Comparison of ENCODE assay signal across 16 mouse cellular contexts in genomic region chr11:107437723-107438122, GRCm38 (mm10). TPM values are rescaled to one million over a fixed set of nuclear protein-coding genes. Genes with fewer than 3 reads are reported as not detected.
DNase-seq lines count a peak whose midpoint lies in the region; ATAC-seq and TF ChIP-seq lines count a peak whose summit lies in the region.
"Had no signal": no experiment of that assay in that cellular context is flagged by ENCODE, and none has a peak within 500 bp of the region (broad histone marks: within the 10 kb centered on the region; RNA-seq: fewer than 3 reads in every experiment).

No protein-coding gene starts in this region.

- TF ChIP-seq CTCF in heart, postnatal 0 days (IDR thresholded peaks at IDR 0.05; ENCODE audit: low read depth) = no peak
- no peak for TF ChIP-seq CTCF in lung, postnatal 0 days (IDR thresholded peaks at IDR 0.05)
- TF ChIP-seq CTCF in forebrain, postnatal 0 days (IDR thresholded peaks at IDR 0.05; ENCODE audit: low read depth) = no peak

- H3K36me3 ChIP-seq in embryonic facial prominence, embryonic 13.5 days = no peaks in the 10 kb centered on the region
- peaks cover 12% of the 10 kb centered on the region; the same call in 1 of the 2 replicates for H3K36me3 ChIP-seq in embryonic facial prominence, embryonic 10.5 days (replicated peaks)
- H3K36me3 ChIP-seq in heart, postnatal 0 days (replicated peaks; ENCODE audit: control insufficient read depth, insufficient read depth, low read length) = no peaks in the 10 kb centered on the region
- H3K36me3 ChIP-seq in heart, embryonic 10.5 days = no peaks in the 10 kb centered on the region
- H3K36me3 ChIP-seq in lung, postnatal 0 days (ENCODE audit: insufficient read depth, low read length) = no peaks in the 10 kb centered on the region
- H3K36me3 ChIP-seq in forebrain, postnatal 0 days (ENCODE audit: insufficient read depth) = no peaks in the 10 kb centered on the region
- H3K36me3 ChIP-seq: lung, embryonic 15.5 days had no signal

- H3K4me1 ChIP-seq in embryonic facial prominence, embryonic 13.5 days = peaks cover 32% of the 10 kb centered on the region
- peaks cover 12% of the 10 kb centered on the region for H3K4me1 ChIP-seq in embryonic facial prominence, embryonic 10.5 days
- H3K4me1 ChIP-seq in heart, postnatal 0 days (ENCODE audit: control insufficient read depth, insufficient read depth) = peaks cover 25% of the 10 kb centered on the region
- H3K4me1 ChIP-seq in heart, embryonic 10.5 days = no peaks in the 10 kb centered on the region
- H3K4me1 ChIP-seq in lung, postnatal 0 days (ENCODE audit: insufficient read depth, low read depth, low read length) = no peaks in the 10 kb centered on the region
- no peaks in the 10 kb centered on the region for H3K4me1 ChIP-seq in forebrain, postnatal 0 days (ENCODE audit: insufficient read depth)

- WGBS in embryonic facial prominence, embryonic 13.5 days = 30% methylated on average over 4 of the region's 4 CpGs
- whole genome bisulfite sequencing in embryonic facial prominence, embryonic 10.5 days = 73% methylated on average over 4 of the region's 4 CpGs
- WGBS in heart, postnatal 0 days = 28% methylated on average over 4 of the region's 4 CpGs
- WGBS in heart, embryonic 10.5 days = 82% methylated on average over 4 of the region's 4 CpGs
- 34% methylated on average over 4 of the region's 4 CpGs for WGBS in lung, postnatal 0 days
- WGBS in forebrain, postnatal 0 days = 21% methylated on average over 4 of the region's 4 CpGs

- H3K27ac ChIP-seq in embryonic facial prominence, embryonic 13.5 days = peak overlapping the region; percentile 53; the same call in 1 of the 2 replicates
- H3K27ac ChIP-seq in embryonic facial prominence, embryonic 10.5 days (replicated peaks) = no peak overlapping the region
- peak overlapping the region; percentile 33 for H3K27ac ChIP-seq in heart, postnatal 0 days (ENCODE audit: low read depth)
- no peak overlapping the region for H3K27ac ChIP-seq in heart, embryonic 10.5 days
- H3K27ac ChIP-seq in lung, postnatal 0 days (ENCODE audit: low read length) = no peak overlapping the region
- no peak overlapping the region for H3K27ac ChIP-seq in forebrain, postnatal 0 days (ENCODE audit: low read depth, low read length)
- H3K27ac ChIP-seq: lung, embryonic 15.5 days had no signal

- DNase-seq in embryonic facial prominence, embryonic 10.5 days (ENCODE audit: low spot score) = no peak
- peak; percentile 84 for DNase-seq in heart, postnatal 0 days (ENCODE audit: low spot score)
- no peak for DNase-seq in heart, embryonic 10.5 days (ENCODE audit: low spot score)
- peak; percentile 54 for DNase-seq in lung, postnatal 0 days (ENCODE audit: low spot score)
- no peak for DNase-seq in lung, postnatal 36 days
- DNase-seq in forebrain, postnatal 0 days = peak; percentile 36
- DNase-seq: cerebellum, adult 9-10 months; embryo, embryonic 11 days; gastrocnemius, postnatal 10 days; liver; thymus, adult 18-20 months had no signal

- H3K9me3 ChIP-seq in embryonic facial prominence, embryonic 13.5 days = no peaks in the 10 kb centered on the region
- H3K9me3 ChIP-seq in embryonic facial prominence, embryonic 10.5 days = peaks cover 4% of the 10 kb centered on the region; the same call in 1 of the 2 replicates
- H3K9me3 ChIP-seq in heart, postnatal 0 days (replicated peaks; ENCODE audit: control insufficient read depth, low read length) = no peaks in the 10 kb centered on the region
- no peaks in the 10 kb centered on the region for H3K9me3 ChIP-seq in heart, embryonic 10.5 days
- no peaks in the 10 kb centered on the region for H3K9me3 ChIP-seq in lung, postnatal 0 days (ENCODE audit: low read length)
- no peaks in the 10 kb centered on the region for H3K9me3 ChIP-seq in forebrain, postnatal 0 days (ENCODE audit: low read length)
- H3K9me3 ChIP-seq: lung, embryonic 15.5 days had no signal

- H3K9ac ChIP-seq in embryonic facial prominence, embryonic 13.5 days = no peak overlapping the region
- H3K9ac ChIP-seq in heart, postnatal 0 days (replicated peaks; ENCODE audit: low read depth, low read length) = no peak overlapping the region
- no peak overlapping the region for H3K9ac ChIP-seq in lung, postnatal 0 days (replicated peaks; ENCODE audit: low read depth)
- H3K9ac ChIP-seq in forebrain, postnatal 0 days = no peak overlapping the region
- H3K9ac ChIP-seq: lung, embryonic 15.5 days had no signal

- H3K4me2 ChIP-seq in embryonic facial prominence, embryonic 13.5 days = no peak overlapping the region
- H3K4me2 ChIP-seq in heart, postnatal 0 days (ENCODE audit: low read depth, low read length) = no peak overlapping the region
- no peak overlapping the region for H3K4me2 ChIP-seq in lung, postnatal 0 days (replicated peaks; ENCODE audit: low read depth, low read length)
- H3K4me2 ChIP-seq in forebrain, postnatal 0 days (ENCODE audit: low read depth) = no peak overlapping the region
- H3K4me2 ChIP-seq: lung, embryonic 15.5 days; midbrain, embryonic 11.5 days had no signal

- no peaks in the 10 kb centered on the region for H3K27me3 ChIP-seq in embryonic facial prominence, embryonic 13.5 days
- no peaks in the 10 kb centered on the region for H3K27me3 ChIP-seq in embryonic facial prominence, embryonic 10.5 days (replicated peaks; ENCODE audit: low read depth, poor library complexity, severe bottlenecking)
- no peaks in the 10 kb centered on the region for H3K27me3 ChIP-seq in heart, postnatal 0 days (ENCODE audit: control insufficient read depth, insufficient read depth, low read length)
- H3K27me3 ChIP-seq in heart, embryonic 10.5 days (ENCODE audit: insufficient read depth, poor library complexity, severe bottlenecking) = no peaks in the 10 kb centered on the region
- H3K27me3 ChIP-seq in lung, postnatal 0 days (replicated peaks; ENCODE audit: insufficient read depth, low read length) = no peaks in the 10 kb centered on the region
- no peaks in the 10 kb centered on the region for H3K27me3 ChIP-seq in forebrain, postnatal 0 days (ENCODE audit: insufficient read depth, low read length)
- H3K27me3 ChIP-seq: lung, embryonic 15.5 days had no signal

- no peak overlapping the region for H3K4me3 ChIP-seq in embryonic facial prominence, embryonic 13.5 days
- no peak overlapping the region for H3K4me3 ChIP-seq in embryonic facial prominence, embryonic 10.5 days
- H3K4me3 ChIP-seq in heart, postnatal 0 days (ENCODE audit: low read depth, low read length) = no peak overlapping the region
- no peak overlapping the region for H3K4me3 ChIP-seq in heart, embryonic 10.5 days
- H3K4me3 ChIP-seq in lung, postnatal 0 days (ENCODE audit: low read depth, low read length) = no peak overlapping the region
- H3K4me3 ChIP-seq in forebrain, postnatal 0 days (ENCODE audit: low read depth, low read length) = no peak overlapping the region
- H3K4me3 ChIP-seq: lung, embryonic 15.5 days had no signal

- no peak for TF ChIP-seq EP300 in heart, postnatal 0 days (IDR thresholded peaks at IDR 0.05; ENCODE audit: low read depth)
- TF ChIP-seq EP300 in lung, postnatal 0 days (IDR thresholded peaks at IDR 0.05) = no peak

- ATAC-seq in embryonic facial prominence, embryonic 13.5 days (ENCODE audit: insufficient number of reproducible peaks, insufficient read depth, low FRiP score, low TSS enrichment, low read depth) = no peak
- peak; percentile 87 for ATAC-seq in heart, postnatal 0 days (ENCODE audit: insufficient read depth, low read depth)
- ATAC-seq in lung, postnatal 0 days = peak; percentile 55
- peak; percentile 23; the same call in 1 of the 2 replicates for ATAC-seq in forebrain, postnatal 0 days
- no peak for ATAC-seq in megakaryocyte progenitor cell, adult 5-6 weeks (replicated peaks; ENCODE audit: poor library complexity)
- ATAC-seq: intestine, embryonic 16.5 days had no signal

RNA-seq across cellular contexts. Expression of gene Pitpnc1, which starts 32.8 kb away (rescaled TPM):
- 32.1 and 36.3 TPM in 2 replicates for polyA plus RNA-seq in embryonic facial prominence, embryonic 13.5 days (2015; fragmentation: Nextera tagmentation; extraction: Ambion mirVana)
- 37.1 and 42.5 TPM in 2 replicates for polyA plus RNA-seq in embryonic facial prominence, embryonic 10.5 days (2016; fragmentation: Nextera tagmentation; extraction: Ambion mirVana)
- 27.9 and 28.7 TPM in 2 replicates for total RNA-seq in heart, postnatal 0 days (2014; rRNA removed; ENCODE audit: low replicate concordance)
- 29.2 and 31.6 TPM in 2 replicates for polyA plus RNA-seq in heart, postnatal 0 days (2015; fragmentation: Nextera tagmentation; extraction: Ambion mirVana)
- polyA plus RNA-seq in heart, embryonic 10.5 days (2016; fragmentation: Nextera tagmentation; extraction: Ambion mirVana) = 6.6 and 11.6 TPM in 2 replicates
- 16.3 and 22.2 TPM in 2 replicates for polyA plus RNA-seq in lung, postnatal 0 days (2015; fragmentation: Nextera tagmentation; extraction: Ambion mirVana)
- 40.2 and 49.1 TPM in 2 replicates for total RNA-seq in forebrain, postnatal 0 days (2014; rRNA removed)
- polyA plus RNA-seq in forebrain, postnatal 0 days (2015; fragmentation: Nextera tagmentation; extraction: Ambion mirVana) = 33.7 and 47.6 TPM in 2 replicates
- total RNA-seq in megakaryocyte progenitor cell, adult 5-6 weeks (2015) = 26.3 and 33.4 TPM in 2 replicates
- total RNA-seq in megakaryocyte progenitor cell, adult 5-6 weeks (2017) = 10.0 and 20.8 TPM in 2 replicates

RNA-seq across cellular contexts. Expression of gene Psmd12, which starts 41.6 kb away (rescaled TPM):
- polyA plus RNA-seq in embryonic facial prominence, embryonic 13.5 days (2015; fragmentation: Nextera tagmentation; extraction: Ambion mirVana) = 164 and 168 TPM in 2 replicates
- polyA plus RNA-seq in embryonic facial prominence, embryonic 10.5 days (2016; fragmentation: Nextera tagmentation; extraction: Ambion mirVana) = 221 and 225 TPM in 2 replicates
- 26.7 and 45.6 TPM in 2 replicates for total RNA-seq in heart, postnatal 0 days (2014; rRNA removed; ENCODE audit: low replicate concordance)
- polyA plus RNA-seq in heart, postnatal 0 days (2015; fragmentation: Nextera tagmentation; extraction: Ambion mirVana) = 153 and 158 TPM in 2 replicates
- 191 and 223 TPM in 2 replicates for polyA plus RNA-seq in heart, embryonic 10.5 days (2016; fragmentation: Nextera tagmentation; extraction: Ambion mirVana)
- 92.6 TPM in 2 replicates for polyA plus RNA-seq in lung, postnatal 0 days (2015; fragmentation: Nextera tagmentation; extraction: Ambion mirVana)
- 54.5 and 59.1 TPM in 2 replicates for total RNA-seq in forebrain, postnatal 0 days (2014; rRNA removed)
- polyA plus RNA-seq in forebrain, postnatal 0 days (2015; fragmentation: Nextera tagmentation; extraction: Ambion mirVana) = 146 and 149 TPM in 2 replicates
- 84.3 and 95.9 TPM in 2 replicates for total RNA-seq in megakaryocyte progenitor cell, adult 5-6 weeks (2015)
- total RNA-seq in megakaryocyte progenitor cell, adult 5-6 weeks (2017) = 133 and 162 TPM in 2 replicates

Comparison
In these comparisons a context has a peak if more than half of its experiments do, and no peak if none do; other contexts are left out.
1. H3K27ac ChIP-seq: peak in embryonic facial prominence, embryonic 13.5 days (single experiment) and heart, postnatal 0 days (single experiment); none in embryonic facial prominence, embryonic 10.5 days (single experiment), heart, embryonic 10.5 days (single experiment), lung, postnatal 0 days (single experiment) and forebrain, postnatal 0 days (single experiment).
2. DNase-seq: peak in heart, postnatal 0 days (single experiment), lung, postnatal 0 days (single experiment) and forebrain, postnatal 0 days (single experiment); none in embryonic facial prominence, embryonic 10.5 days (single experiment), heart, embryonic 10.5 days (single experiment) and lung, postnatal 36 days (single experiment).
3. ATAC-seq: peak in heart, postnatal 0 days (single experiment), lung, postnatal 0 days (single experiment) and forebrain, postnatal 0 days (single experiment); none in embryonic facial prominence, embryonic 13.5 days (single experiment) and megakaryocyte progenitor cell, adult 5-6 weeks (single experiment).